8 mouse cellular contexts compared by ENCODE assay signal in the genomic region with DNA sequence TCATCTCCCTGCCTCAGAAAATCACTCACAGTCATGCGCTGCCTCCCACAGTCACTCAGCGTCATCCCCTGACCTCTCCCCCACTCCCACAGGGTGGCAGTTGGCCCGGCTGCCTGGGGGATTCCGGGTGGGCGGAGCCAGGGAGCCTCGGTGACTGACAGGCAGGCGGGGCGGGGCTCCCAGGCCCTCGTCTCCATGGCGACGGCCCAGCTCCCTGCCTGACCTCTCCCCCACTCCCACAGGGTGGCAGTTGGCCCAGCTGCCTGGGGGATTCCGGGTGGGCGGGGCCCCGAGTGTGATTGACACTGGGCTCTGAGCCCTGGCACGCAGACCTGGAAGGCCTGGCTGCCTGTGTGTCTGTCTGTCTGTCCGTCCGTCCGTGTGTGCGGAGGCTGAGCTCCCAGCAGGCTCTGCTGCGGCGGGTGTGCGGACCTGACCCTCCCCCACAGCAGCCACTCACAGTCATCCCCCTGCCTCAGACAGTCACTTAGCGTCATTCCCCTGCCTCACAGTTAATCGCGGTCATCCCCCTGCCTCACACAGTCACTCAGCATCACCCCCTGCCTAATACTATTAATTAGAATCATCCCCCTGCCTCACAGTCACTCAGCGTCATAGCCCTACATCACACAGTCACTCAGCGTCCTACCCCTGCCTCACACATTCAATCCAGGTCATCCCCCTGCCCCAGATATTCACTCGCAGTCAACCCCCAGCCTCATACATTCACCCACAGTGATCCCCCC. TPM values are rescaled to one million over a fixed set of nuclear protein-coding genes. Genes with fewer than 3 reads are reported as not detected.
DNase-seq lines count a peak whose midpoint lies in the region; ATAC-seq and TF ChIP-seq lines count a peak whose summit lies in the region.
"Not testable (repeated sequence)": the region's sequence is repeated elsewhere in the genome, so short reads cannot be mapped to it uniquely, and the experiment has no call there.

No protein-coding gene starts in this region.

- H3K27me3 ChIP-seq in hindbrain, embryonic 15.5 days = not testable (repeated sequence)

- ATAC-seq in hindbrain, embryonic 15.5 days (ENCODE audit: low FRiP score, low read depth) = not testable (repeated sequence)

- not testable (repeated sequence) for TF ChIP-seq CTCF in gastrocnemius, adult 2 months (IDR thresholded peaks at IDR 0.05)

- H3K36me3 ChIP-seq in hindbrain, embryonic 15.5 days = peaks cover 26% of the 10 kb centered on the region

- intact Hi-C loops in gastrocnemius, adult 2 months (cut with DNase I) = loop anchor here (1.0 kb wide), 1 partner anchor 8 kb away; no protein-coding TSS in a partner anchor

- H3K9ac ChIP-seq in hindbrain, embryonic 15.5 days = not testable (repeated sequence)

- H3K9me3 ChIP-seq in hindbrain, embryonic 15.5 days = peaks cover 24% of the 10 kb centered on the region

- H3K4me1 ChIP-seq in hindbrain, embryonic 15.5 days (replicated peaks) = not testable (repeated sequence)

- H3K27ac ChIP-seq in gastrocnemius, adult 2 months; hindbrain, embryonic 15.5 days (replicated peaks): not testable (repeated sequence)

- WGBS in hindbrain, embryonic 15.5 days = 8% methylated on average over 12 of the region's 28 CpGs

- peak overlapping the region; percentile 40 for H3K4me2 ChIP-seq in hindbrain, embryonic 15.5 days

- peak overlapping the region; percentile 54 for H3K4me3 ChIP-seq in gastrocnemius, adult 2 months
- not testable (repeated sequence) for H3K4me3 ChIP-seq in hindbrain, embryonic 15.5 days

- DNase-seq in NIH3T3 (ENCODE audit: low read depth) = peak; percentile 97
- DNase-seq in cerebellum, postnatal 10 days = peak; percentile 96 to 100
- DNase-seq in gastrocnemius, adult 2 months = peak; percentile 96
- peak; percentile 93 for DNase-seq in layer of hippocampus, postnatal 36 days
- peak; percentile 95 for DNase-seq in lung, postnatal 14 days
- peak; percentile 97 for DNase-seq in ovary, postnatal 36 days (ENCODE audit: low spot score)
- peak; percentile 100 for DNase-seq in thymus, postnatal 10 days (ENCODE audit: low spot score in 2 of 2)

RNA-seq across cellular contexts. Expression of a gene that starts 18.2 kb away (rescaled TPM):
- 10 to 100 TPM; 25.3 to 29.1 TPM for total RNA-seq in gastrocnemius, adult 2 months (2021)
- polyA plus RNA-seq in hindbrain, embryonic 15.5 days (2015; fragmentation: Nextera tagmentation; extraction: Ambion mirVana) = 195 and 248 TPM in 2 replicates
- total RNA-seq in layer of hippocampus, postnatal 36 days (2021) = 100 to 1,000 TPM; 230 to 241 TPM

Comparison
In these comparisons a context has a peak if more than half of its experiments do, and no peak if none do; other contexts are left out.
1. RNA of a gene that starts 18.2 kb away (total RNA-seq): 230 to 241 TPM in layer of hippocampus, postnatal 36 days; 25.3 to 29.1 TPM in gastrocnemius, adult 2 months; every median in the first group is over 4 times any median in the second.
2. Peak in every context shown above with its lines, with median percentiles within 50 percentile points of each other: DNase-seq.